Mouse (Mus musculus): Measurements from ENCODE around the gene Lefty1. TPM values are rescaled to one million over a fixed set of nuclear protein-coding genes. Genes with fewer than 3 reads are reported as not detected.
"Not testable (repeated sequence)": the region's sequence is repeated elsewhere in the genome, so short reads cannot be mapped to it uniquely, and the experiment has no call there.

Gene Lefty1
- polyA plus RNA-seq (2014; fragmentation: Nextera tagmentation; extraction: Ambion mirVana): 1.8 and 3.6 TPM in 2 replicates

GRCm38 (mm10) chr1:180934467-180935419 is at the start of gene Lefty1:
Lefty1 (plus strand) TSS chr1:180935022.
- H3K4me2 ChIP-seq (replicated peaks; ENCODE audit: low read depth, low read length): no peak within 1 kb of the TSS
- peaks cover 11% of the 10 kb centered on the region for H3K27me3 ChIP-seq (ENCODE audit: control insufficient read depth, insufficient read depth, low read length)
- no peak for ATAC-seq (ENCODE audit: insufficient number of reproducible peaks, insufficient read depth, low FRiP score, low read depth)
- H3K9ac ChIP-seq (replicated peaks; ENCODE audit: low read depth, low read length): no peak within 1 kb of the TSS
- no peaks in the 10 kb centered on the region for H3K4me1 ChIP-seq (ENCODE audit: control insufficient read depth, insufficient read depth, low read length)
- H3K27ac ChIP-seq (ENCODE audit: low read length): no peak within 1 kb of the TSS
- H3K4me3 ChIP-seq (ENCODE audit: low read depth, low read length): no peak within 1 kb of the TSS
- H3K36me3 ChIP-seq (ENCODE audit: control insufficient read depth, insufficient read depth, low read length): no peaks in the 10 kb centered on the region
- WGBS: 23% methylated on average over 21 of the region's 21 CpGs
- H3K9me3 ChIP-seq (ENCODE audit: control insufficient read depth, low read depth, low read length): no peaks in the 10 kb centered on the region

GRCm38 (mm10) chr1:180888556-180889042 is 46.2 kb upstream of the Lefty1 start:
- WGBS: 4% methylated on average over 13 of the region's 13 CpGs
- Histone ChIP-seq H3K4me3 (ENCODE audit: low read depth, low read length) (no peak overlapping the region), H3K27ac (ENCODE audit: low read length) (peak overlapping the region; percentile 35), H3K4me2 (replicated peaks; ENCODE audit: low read depth, low read length) (peak overlapping the region; percentile 31), H3K36me3 (ENCODE audit: control insufficient read depth, insufficient read depth, low read length) (no peaks in the 10 kb centered on the region), H3K9ac (replicated peaks; ENCODE audit: low read depth, low read length) (no peak overlapping the region), H3K27me3 (ENCODE audit: control insufficient read depth, insufficient read depth, low read length) (0 out of 2 replicates have a peak, but pooled peaks cover 3% of the 10 kb centered on the region), H3K4me1 (ENCODE audit: control insufficient read depth, insufficient read depth, low read length) (peaks cover 6% of the 10 kb centered on the region; the same call in 1 of the 2 replicates), H3K9me3 (ENCODE audit: control insufficient read depth, low read depth, low read length) (no peaks in the 10 kb centered on the region)
- ATAC-seq (ENCODE audit: insufficient number of reproducible peaks, insufficient read depth, low FRiP score, low read depth): peak; percentile 81

DNA sequence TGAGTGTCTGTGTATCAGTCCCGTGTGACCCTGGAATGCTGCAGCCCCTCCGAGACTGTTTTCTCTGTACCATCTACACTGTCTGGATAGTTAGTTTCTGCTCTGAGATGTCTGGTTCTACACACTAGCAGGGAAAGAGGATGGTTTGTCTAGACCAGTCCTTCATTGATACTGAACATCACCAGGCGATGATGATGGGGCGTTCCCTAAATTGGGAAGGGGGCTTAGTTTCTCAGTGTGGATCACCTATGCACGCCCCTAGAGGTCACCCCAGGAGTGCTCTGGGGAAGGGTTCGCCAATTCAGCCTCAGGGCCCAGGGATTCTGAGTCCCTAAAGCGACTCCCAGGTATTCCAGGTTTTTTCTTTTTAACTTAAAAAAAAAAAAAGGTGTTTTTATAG is 45.6 kb upstream of the Lefty1 start:
- H3K4me2 ChIP-seq (replicated peaks; ENCODE audit: low read depth, low read length): peak overlapping the region; percentile 31; the same call in 1 of the 2 replicates
- no peak overlapping the region for H3K9ac ChIP-seq (replicated peaks; ENCODE audit: low read depth, low read length)
- no peaks in the 10 kb centered on the region for H3K36me3 ChIP-seq (ENCODE audit: control insufficient read depth, insufficient read depth, low read length)
- no peaks in the 10 kb centered on the region for H3K9me3 ChIP-seq (ENCODE audit: control insufficient read depth, low read depth, low read length)
- peaks cover 6% of the 10 kb centered on the region; the same call in 1 of the 2 replicates for H3K4me1 ChIP-seq (ENCODE audit: control insufficient read depth, insufficient read depth, low read length)
- H3K4me3 ChIP-seq (ENCODE audit: low read depth, low read length): no peak overlapping the region
- H3K27ac ChIP-seq (ENCODE audit: low read length): peak overlapping the region; percentile 35
- 0 out of 2 replicates have a peak, but pooled peaks cover 7% of the 10 kb centered on the region for H3K27me3 ChIP-seq (ENCODE audit: control insufficient read depth, insufficient read depth, low read length)
- ATAC-seq (ENCODE audit: insufficient number of reproducible peaks, insufficient read depth, low FRiP score, low read depth): peak; percentile 16; the same call in 1 of the 2 replicates
- WGBS: 45% methylated on average over 7 of the region's 7 CpGs

- Histone ChIP-seq H3K4me1 (ENCODE audit: control insufficient read depth, insufficient read depth, low read length) (peaks cover 6% of the 10 kb centered on the region; the same call in 1 of the 2 replicates), H3K36me3 (ENCODE audit: control insufficient read depth, insufficient read depth, low read length) (no peaks in the 10 kb centered on the region), H3K4me3 (ENCODE audit: low read depth, low read length) (no peak overlapping the region), H3K4me2 (replicated peaks; ENCODE audit: low read depth, low read length) (no peak overlapping the region), H3K9me3 (ENCODE audit: control insufficient read depth, low read depth, low read length) (no peaks in the 10 kb centered on the region), H3K9ac (replicated peaks; ENCODE audit: low read depth, low read length) (no peak overlapping the region), H3K27ac (ENCODE audit: low read length) (no peak overlapping the region), H3K27me3 (ENCODE audit: control insufficient read depth, insufficient read depth, low read length) (0 out of 2 replicates have a peak, but pooled peaks cover 7% of the 10 kb centered on the region)
- ATAC-seq (ENCODE audit: insufficient number of reproducible peaks, insufficient read depth, low FRiP score, low read depth): no peak
- 55% methylated on average over 6 of the region's 6 CpGs for WGBS
Observed at GRCm38 (mm10) chr1:180889841-180890240, 45.0 kb upstream of the Lefty1 start.

GRCm38 (mm10) chr1:180892808-180893207 is 42.0 kb upstream of the Lefty1 start, which contains the start of gene Lefty2:
Lefty2 (plus strand) TSS chr1:180893108.
- Histone ChIP-seq H3K27ac (ENCODE audit: low read length) (no peak within 1 kb of the TSS), H3K9ac (replicated peaks; ENCODE audit: low read depth, low read length) (no peak within 1 kb of the TSS), H3K9me3 (ENCODE audit: control insufficient read depth, low read depth, low read length) (no peaks in the 10 kb centered on the region), H3K4me2 (replicated peaks; ENCODE audit: low read depth, low read length) (no peak within 1 kb of the TSS), H3K4me3 (ENCODE audit: low read depth, low read length) (no peak within 1 kb of the TSS), H3K27me3 (ENCODE audit: control insufficient read depth, insufficient read depth, low read length) (0 out of 2 replicates have a peak, but pooled peaks cover 7% of the 10 kb centered on the region), H3K4me1 (ENCODE audit: control insufficient read depth, insufficient read depth, low read length) (peaks cover 6% of the 10 kb centered on the region; the same call in 1 of the 2 replicates), H3K36me3 (ENCODE audit: control insufficient read depth, insufficient read depth, low read length) (no peaks in the 10 kb centered on the region)
- no peak for ATAC-seq (ENCODE audit: insufficient number of reproducible peaks, insufficient read depth, low FRiP score, low read depth)
- WGBS: 64% methylated on average over 10 of the region's 10 CpGs

DNA sequence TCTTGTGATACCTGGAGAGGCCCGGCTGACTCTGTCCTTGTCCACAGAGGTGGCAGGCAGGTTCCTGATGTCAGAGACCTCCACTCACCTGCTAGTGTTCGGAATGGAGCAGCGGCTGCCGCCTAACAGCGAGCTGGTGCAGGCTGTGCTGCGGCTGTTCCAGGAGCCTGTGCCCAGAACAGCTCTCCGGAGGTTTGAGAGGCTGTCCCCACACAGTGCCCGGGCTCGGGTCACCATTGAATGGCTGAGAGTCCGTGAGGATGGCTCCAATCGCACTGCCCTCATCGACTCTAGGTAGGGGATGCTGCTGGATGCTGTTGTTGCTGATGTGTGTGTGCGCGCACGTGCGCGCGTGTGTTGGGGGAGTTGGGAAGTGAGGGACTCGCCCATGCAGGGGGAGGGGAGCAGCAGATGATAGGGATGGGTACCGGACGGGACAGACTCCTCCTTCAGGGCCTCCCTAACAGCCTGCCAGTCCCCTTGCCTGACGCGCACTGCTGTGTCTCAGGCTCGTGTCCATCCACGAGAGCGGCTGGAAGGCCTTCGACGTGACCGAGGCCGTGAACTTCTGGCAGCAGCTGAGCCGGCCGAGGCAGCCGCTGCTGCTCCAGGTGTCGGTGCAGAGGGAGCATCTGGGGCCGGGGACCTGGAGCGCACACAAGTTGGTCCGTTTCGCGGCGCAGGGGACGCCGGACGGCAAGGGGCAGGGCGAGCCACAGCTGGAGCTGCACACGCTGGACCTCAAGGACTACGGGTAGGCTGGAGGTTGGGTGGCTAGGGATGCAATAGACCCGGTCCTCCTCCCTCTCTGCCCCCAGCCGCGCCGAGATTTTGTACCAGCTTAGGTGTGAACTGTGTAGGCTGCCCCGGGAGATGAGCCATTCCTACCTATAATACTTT is 40.5 kb upstream of the Lefty1 start:
- H3K9me3 ChIP-seq (ENCODE audit: control insufficient read depth, low read depth, low read length): not testable (repeated sequence)
- H3K4me3 ChIP-seq (ENCODE audit: low read depth, low read length): peak overlapping the region; percentile 19

DNA sequence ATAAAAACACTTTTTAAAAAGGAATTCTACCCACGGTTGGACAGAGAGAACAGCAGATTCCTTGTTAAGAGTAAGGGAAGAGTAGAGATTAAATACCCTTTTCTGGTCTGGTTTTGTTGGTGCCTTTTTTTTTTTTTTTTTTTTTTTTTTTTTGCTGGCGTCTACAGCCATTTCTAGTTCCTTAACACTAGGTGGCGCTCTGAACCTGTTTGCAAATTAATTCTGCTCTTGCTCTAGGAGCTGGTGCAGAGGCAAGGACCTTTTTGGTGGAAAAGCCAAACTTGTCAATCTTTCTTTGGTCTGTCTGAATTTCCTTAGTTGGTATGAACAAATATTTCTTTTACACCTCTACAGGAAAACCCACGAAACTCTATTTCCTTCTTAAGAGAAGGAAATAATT is 33.7 kb upstream of the Lefty1 start:
- Histone ChIP-seq H3K9ac (replicated peaks; ENCODE audit: low read depth, low read length) (no peak overlapping the region), H3K4me2 (replicated peaks; ENCODE audit: low read depth, low read length) (no peak overlapping the region), H3K36me3 (ENCODE audit: control insufficient read depth, insufficient read depth, low read length) (peaks cover 4% of the 10 kb centered on the region), H3K27me3 (ENCODE audit: control insufficient read depth, insufficient read depth, low read length) (no peaks in the 10 kb centered on the region), H3K9me3 (ENCODE audit: control insufficient read depth, low read depth, low read length) (no peaks in the 10 kb centered on the region), H3K4me1 (ENCODE audit: control insufficient read depth, insufficient read depth, low read length) (peaks cover 9% of the 10 kb centered on the region; the same call in 1 of the 2 replicates), H3K27ac (ENCODE audit: low read length) (no peak overlapping the region), H3K4me3 (ENCODE audit: low read depth, low read length) (no peak overlapping the region)
- WGBS: under 1% methylated on average over 4 of the region's 4 CpGs
- no peak for ATAC-seq (ENCODE audit: insufficient number of reproducible peaks, insufficient read depth, low FRiP score, low read depth)

More for the DNA sequence above, 40.5 kb upstream of the Lefty1 start:
- H3K27me3 ChIP-seq (ENCODE audit: control insufficient read depth, insufficient read depth, low read length); H3K27ac ChIP-seq (ENCODE audit: low read length); H3K4me1 ChIP-seq (ENCODE audit: control insufficient read depth, insufficient read depth, low read length); H3K36me3 ChIP-seq (ENCODE audit: control insufficient read depth, insufficient read depth, low read length); H3K9ac ChIP-seq (replicated peaks; ENCODE audit: low read depth, low read length): not testable (repeated sequence)
- WGBS: 6% methylated on average over 41 of the region's 51 CpGs
- peak overlapping the region; percentile 28; the same call in 1 of the 2 replicates for H3K4me2 ChIP-seq (replicated peaks; ENCODE audit: low read depth, low read length)
- ATAC-seq (ENCODE audit: insufficient number of reproducible peaks, insufficient read depth, low FRiP score, low read depth): peak; percentile 26; the same call in 1 of the 2 replicates
